Mouse (Mus musculus) megakaryocyte, embryonic 14.5 days (primary cell): Measurements from ENCODE around the gene Klk7.

Source experiments
- FLI1 ChIP-seq: IDR thresholded peaks from 2 replicates; pipeline ENCODE4 v1.6.1; 2012; ENCODE audit warnings: low read length, inconsistent platforms, mixed read lengths
- GATA1 ChIP-seq: IDR thresholded peaks from 3 replicates; pipeline ENCODE4 v1.6.1; 2012; ENCODE audit warnings: mixed read lengths, low read length, inconsistent platforms, borderline replicate concordance

- TF ChIP-seq GATA1, result no peak
- no peak for TF ChIP-seq FLI1
Observed at GRCm38 (mm10) chr7:43841701-43842100, 30.6 kb downstream of the Klk7 start, which contains the start of gene Klk5.
